Mouse (Mus musculus): ENCODE data around the gene Ntmt1.

Ntmt1 gene

GRCm38 (mm10) chr2:30783346-30783745, 24.3 kb upstream of the Ntmt1 start:
- DNase-seq (ENCODE audit: inconsistent age in 2 of 2, low spot score in 1 of 2), result peak; percentile 78 to 90

GRCm38 (mm10) chr2:30784078-30784994, 23.3 kb upstream of the Ntmt1 start:
- peak; percentile 86 to 93 for DNase-seq (ENCODE audit: inconsistent age in 2 of 2, low spot score in 1 of 2)

- no peak for DNase-seq (ENCODE audit: inconsistent age in 2 of 2, low spot score in 1 of 2)
Measured at GRCm38 (mm10) chr2:30787466-30787865, 20.2 kb upstream of the Ntmt1 start.

- DNase-seq (ENCODE audit: inconsistent age in 2 of 2, low spot score in 1 of 2), result no peak
Measured at GRCm38 (mm10) chr2:30792061-30792460, 15.6 kb upstream of the Ntmt1 start.

- peak; percentile 96 to 99 for DNase-seq (ENCODE audit: inconsistent age in 2 of 2, low spot score in 1 of 2)
Measured at GRCm38 (mm10) chr2:30794179-30795108, 13.2 kb upstream of the Ntmt1 start.

- no peak for DNase-seq (ENCODE audit: inconsistent age in 2 of 2, low spot score in 1 of 2)
Measured at GRCm38 (mm10) chr2:30795271-30795888, 12.2 kb upstream of the Ntmt1 start.

- peak in 1 of 2 experiments; percentile 38 for DNase-seq (ENCODE audit: inconsistent age in 2 of 2, low spot score in 1 of 2)
Measured at GRCm38 (mm10) chr2:30795889-30796275, 11.7 kb upstream of the Ntmt1 start.

- peak; percentile 89 to 93 for DNase-seq (ENCODE audit: inconsistent age in 2 of 2, low spot score in 1 of 2)
Measured at GRCm38 (mm10) chr2:30796382-30796781, 11.2 kb upstream of the Ntmt1 start.

GRCm38 (mm10) chr2:30799456-30799855, 8.2 kb upstream of the Ntmt1 start:
- no peak for DNase-seq (ENCODE audit: inconsistent age in 2 of 2, low spot score in 1 of 2)

GRCm38 (mm10) chr2:30800671-30801066, 7.0 kb upstream of the Ntmt1 start:
- no peak for DNase-seq (ENCODE audit: inconsistent age in 2 of 2, low spot score in 1 of 2)

- DNase-seq (ENCODE audit: inconsistent age in 2 of 2, low spot score in 1 of 2), result peak; percentile 58 to 80
Measured at GRCm38 (mm10) chr2:30801067-30801852, 6.4 kb upstream of the Ntmt1 start.

- DNase-seq (ENCODE audit: inconsistent age in 2 of 2, low spot score in 1 of 2), result no peak
Measured at GRCm38 (mm10) chr2:30803604-30804003, 4.0 kb upstream of the Ntmt1 start, which contains the start of gene 1700001O22Rik. Gene 1700001O22Rik (minus strand): TSS chr2:30803661.

GRCm38 (mm10) chr2:30805983-30806382, 1.6 kb upstream of the Ntmt1 start:
- DNase-seq (ENCODE audit: inconsistent age in 2 of 2, low spot score in 1 of 2), result no peak

GRCm38 (mm10) chr2:30807147-30807647, 429 bp upstream of the Ntmt1 start:
- DNase-seq (ENCODE audit: inconsistent age in 2 of 2, low spot score in 1 of 2), result no peak

- DNase-seq (ENCODE audit: inconsistent age in 2 of 2, low spot score in 1 of 2), result peak in 1 of 2 experiments; percentile 66
Measured at GRCm38 (mm10) chr2:30808296-30808655, 650 bp downstream of the Ntmt1 start.

- DNase-seq (ENCODE audit: inconsistent age in 2 of 2, low spot score in 1 of 2), result no peak
Measured at GRCm38 (mm10) chr2:30809503-30809902, 1.9 kb downstream of the Ntmt1 start.

- DNase-seq (ENCODE audit: inconsistent age in 2 of 2, low spot score in 1 of 2), result no peak
Measured at GRCm38 (mm10) chr2:30810573-30810972, 2.9 kb downstream of the Ntmt1 start.

- DNase-seq (ENCODE audit: inconsistent age in 2 of 2, low spot score in 1 of 2), result no peak
Measured at GRCm38 (mm10) chr2:30816383-30816782, 8.8 kb downstream of the Ntmt1 start.

- no peak for DNase-seq (ENCODE audit: inconsistent age in 2 of 2, low spot score in 1 of 2)
Measured at GRCm38 (mm10) chr2:30819873-30820272, 12.2 kb downstream of the Ntmt1 start.

- DNase-seq (ENCODE audit: inconsistent age in 2 of 2, low spot score in 1 of 2), result no peak
Measured at GRCm38 (mm10) chr2:30821073-30821472, 13.4 kb downstream of the Ntmt1 start.

Measured in adrenal gland, adult (tissue).